Mouse (Mus musculus) right cerebral cortex, postnatal 25 days (tissue): ENCODE measurements around the gene Serhl.

Experiments
- DNase-seq: peaks from one replicate; pipeline ENCODE4 v3.0.0; 2022

Serhl gene

GRCm38 (mm10) chr15:83129530-83130231, 40.4 kb downstream of the Serhl start:
- DNase-seq: no peak

- DNase-seq: no peak
Observed at GRCm38 (mm10) chr15:83134671-83135070, 45.4 kb downstream of the Serhl start.

- no peak for DNase-seq
Observed at GRCm38 (mm10) chr15:83135654-83136053, 46.3 kb downstream of the Serhl start.

- DNase-seq: no peak
Observed at GRCm38 (mm10) chr15:83142861-83143260, 53.6 kb downstream of the Serhl start.

GRCm38 (mm10) chr15:83145541-83145940, 56.2 kb downstream of the Serhl start:
- DNase-seq: no peak

- no peak for DNase-seq
Observed at GRCm38 (mm10) chr15:83148395-83148794, 59.1 kb downstream of the Serhl start.

GRCm38 (mm10) chr15:83148801-83149195, 59.5 kb downstream of the Serhl start:
- DNase-seq: no peak

- peak; percentile 97 for DNase-seq
Observed at GRCm38 (mm10) chr15:83149196-83150072, 60.1 kb downstream of the Serhl start, which contains the start of gene Poldip3. TSS of gene Poldip3 (minus strand) at chr15:83149384.

- no peak for DNase-seq
Observed at GRCm38 (mm10) chr15:83150073-83150442, 60.8 kb downstream of the Serhl start.

- no peak for DNase-seq
Observed at GRCm38 (mm10) chr15:83150694-83151093, 61.4 kb downstream of the Serhl start.

- no peak for DNase-seq
Observed at GRCm38 (mm10) chr15:83154309-83154708, 65.0 kb downstream of the Serhl start.

GRCm38 (mm10) chr15:83155672-83156419, 66.5 kb downstream of the Serhl start:
- DNase-seq: no peak

GRCm38 (mm10) chr15:83156929-83157666, 67.8 kb downstream of the Serhl start:
- DNase-seq: peak; percentile 30

GRCm38 (mm10) chr15:83157667-83158064, 68.4 kb downstream of the Serhl start:
- DNase-seq: no peak

- no peak for DNase-seq
Observed at GRCm38 (mm10) chr15:83158587-83159160, 69.4 kb downstream of the Serhl start.

GRCm38 (mm10) chr15:83159823-83160222, 70.5 kb downstream of the Serhl start:
- DNase-seq: no peak

GRCm38 (mm10) chr15:83160561-83160960, 71.3 kb downstream of the Serhl start:
- no peak for DNase-seq

GRCm38 (mm10) chr15:83161062-83161748, 71.9 kb downstream of the Serhl start:
- DNase-seq: no peak

- DNase-seq: no peak
Observed at GRCm38 (mm10) chr15:83162001-83162400, 72.7 kb downstream of the Serhl start.

- DNase-seq: no peak
Observed at GRCm38 (mm10) chr15:83162818-83163485, 73.6 kb downstream of the Serhl start.

GRCm38 (mm10) chr15:83164971-83165471, 75.7 kb downstream of the Serhl start:
- DNase-seq: no peak
